Mouse (Mus musculus): Measurements from ENCODE around the gene Rai1.

- TF ChIP-seq CHD2 (IDR thresholded peaks at IDR 0.05; ENCODE audit: low read depth, low read length) = no peak
- no peak for TF ChIP-seq MAFK (IDR thresholded peaks at IDR 0.05; ENCODE audit: insufficient read depth, low read depth, low read length)
- no peak for TF ChIP-seq HCFC1 (IDR thresholded peaks at IDR 0.05; ENCODE audit: borderline replicate concordance, insufficient read depth, low read length)
- TF ChIP-seq ZC3H11A (IDR thresholded peaks at IDR 0.05; ENCODE audit: borderline replicate concordance, low read depth, low read length) = no peak
Measured at GRCm38 (mm10) chr11:60113624-60114023, 8.8 kb downstream of the Rai1 start.

All from ES-E14 (cell line).